Mouse (Mus musculus) myocyte (in vitro differentiated cells): ENCODE results near the gene Atf6b.

Experiments
- E2F4 ChIP-seq: IDR thresholded peaks from one replicate; pipeline ENCODE4 v1.6.1; 2011; ENCODE audit warnings: mild to moderate bottlenecking, control low read depth, moderate library complexity; ENCODE audit not compliant: insufficient read depth
- MAX ChIP-seq: IDR thresholded peaks from one replicate; pipeline ENCODE4 v1.6.1; 2011; ENCODE audit warnings: low read depth, mild to moderate bottlenecking, control low read depth
- MYOD1 ChIP-seq, 3 experiments: IDR thresholded peaks; one replicate each; pipeline ENCODE4 v1.6.1; 2011; ENCODE audit warnings: control low read depth in 2 of 3, low read depth in 2 of 3, mild to moderate bottlenecking in 2 of 3, moderate library complexity in 1 of 3; ENCODE audit not compliant: insufficient read length in 2 of 3, control insufficient read depth in 1 of 3
- MYOG ChIP-seq, 3 experiments: IDR thresholded peaks; one replicate each; pipeline ENCODE4 v1.6.1; 2011; ENCODE audit warnings: control low read depth in 2 of 3, low read depth in 2 of 3, mild to moderate bottlenecking in 2 of 3; ENCODE audit not compliant: insufficient read length in 2 of 3, control insufficient read depth in 1 of 3, insufficient read depth in 1 of 3
- POLR2A ChIP-seq: IDR thresholded peaks from one replicate; pipeline ENCODE4 v1.6.1; 2011; ENCODE audit warnings: low read depth, mild to moderate bottlenecking, control low read depth, moderate library complexity; ENCODE audit not compliant: insufficient read length
- REST ChIP-seq: IDR thresholded peaks from one replicate; pipeline ENCODE4 v1.6.1; 2011; ENCODE audit warnings: mild to moderate bottlenecking, control low read depth, moderate library complexity; ENCODE audit not compliant: insufficient read depth, insufficient read length
- USF1 ChIP-seq: IDR thresholded peaks from one replicate; pipeline ENCODE4 v1.6.1; 2011; ENCODE audit warnings: low read depth, mild to moderate bottlenecking, control low read depth, moderate library complexity

GRCm38 (mm10) chr17:34645256-34645829 is 1.6 kb upstream of the Atf6b start:
- no peak for TF ChIP-seq MAX
- TF ChIP-seq MYOG (IDR thresholded peaks at IDR 0.05; ENCODE audit: control insufficient read depth in 1 of 3, insufficient read depth in 1 of 3, insufficient read length in 2 of 3, low read depth in 2 of 3), result no peak
- no peak for TF ChIP-seq POLR2A
- no peak for TF ChIP-seq E2F4
- TF ChIP-seq MYOD1 (IDR thresholded peaks at IDR 0.05; ENCODE audit: control insufficient read depth in 1 of 3, insufficient read length in 2 of 3, low read depth in 2 of 3), result no peak
- TF ChIP-seq USF1, result no peak
- TF ChIP-seq REST, result no peak
